Mouse (Mus musculus): ENCODE measurements around the gene Sit1.

DNA sequence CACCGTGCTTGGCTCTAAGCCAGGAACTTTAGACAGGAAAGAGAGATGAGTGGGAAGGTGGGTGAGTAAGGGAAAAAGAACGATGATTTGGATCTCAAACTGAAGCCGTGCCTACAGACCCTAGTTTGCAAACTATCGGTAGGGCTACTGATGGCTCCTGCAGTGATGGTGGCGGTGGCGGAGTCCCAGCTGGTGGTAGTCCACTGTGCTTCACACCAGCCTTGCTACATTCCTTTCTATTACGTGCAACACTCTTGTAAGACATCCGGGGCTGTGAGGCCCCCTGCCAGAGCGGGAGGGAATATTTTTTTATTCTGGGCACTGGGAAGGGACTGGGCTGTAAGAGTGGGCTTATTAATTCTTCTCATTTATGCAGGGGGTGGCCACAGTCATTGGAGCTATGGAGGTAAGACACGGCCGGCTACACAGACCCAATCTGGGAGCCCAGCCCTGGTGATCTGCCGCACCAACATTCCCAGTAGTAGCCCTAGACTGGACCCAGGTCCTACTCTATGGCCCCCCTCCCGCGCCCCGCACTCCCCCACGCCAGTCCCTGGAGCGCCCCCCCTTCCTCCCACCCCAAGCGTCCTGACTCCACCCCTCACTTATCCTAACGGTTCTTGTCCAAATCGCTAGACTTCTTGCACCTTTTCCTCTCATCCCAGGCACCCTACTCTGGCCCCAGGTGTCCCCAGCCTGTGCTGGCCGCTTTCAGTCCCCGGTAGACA is 24.6 kb upstream of the Sit1 start:
- TF ChIP-seq GATA1 (IDR thresholded peaks at IDR 0.05; ENCODE audit: borderline replicate concordance, low read length) (no peak), FLI1 (IDR thresholded peaks at IDR 0.05; ENCODE audit: low read length) (no peak)

Data from megakaryocyte, embryonic 14.5 days (primary cell).